Mouse (Mus musculus) spleen, adult 12 weeks (tissue): ENCODE results near the gene Olfr640.

ENCODE experiments used
- DNase-seq: peaks from one replicate; pipeline ENCODE4 v3.0.0; 2022; ENCODE audit warnings: low spot score

The Olfr640 gene

DNA sequence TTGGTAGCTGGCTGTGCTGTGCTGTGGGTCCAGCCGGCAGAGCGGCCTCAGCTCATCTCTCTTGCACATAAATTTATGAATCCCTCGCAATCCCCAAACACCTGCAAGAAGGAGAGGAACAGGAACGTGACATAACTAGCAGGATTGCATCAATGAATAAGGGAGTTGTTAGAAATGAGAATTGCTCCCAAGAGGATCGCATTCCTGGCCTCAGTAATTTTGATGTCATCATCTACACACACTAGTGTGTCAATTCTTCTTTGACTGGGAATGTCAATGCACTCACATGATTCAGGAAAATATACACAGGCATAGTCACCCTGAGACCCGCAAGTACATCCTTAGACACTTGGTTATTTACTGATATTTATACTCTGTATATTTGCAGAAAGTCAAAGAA is at the start of gene Olfr640:
Olfr640 (minus strand) TSS at position 101 of the 400 bp plus-strand sequence.
- DNase-seq, result no peak

DNA sequence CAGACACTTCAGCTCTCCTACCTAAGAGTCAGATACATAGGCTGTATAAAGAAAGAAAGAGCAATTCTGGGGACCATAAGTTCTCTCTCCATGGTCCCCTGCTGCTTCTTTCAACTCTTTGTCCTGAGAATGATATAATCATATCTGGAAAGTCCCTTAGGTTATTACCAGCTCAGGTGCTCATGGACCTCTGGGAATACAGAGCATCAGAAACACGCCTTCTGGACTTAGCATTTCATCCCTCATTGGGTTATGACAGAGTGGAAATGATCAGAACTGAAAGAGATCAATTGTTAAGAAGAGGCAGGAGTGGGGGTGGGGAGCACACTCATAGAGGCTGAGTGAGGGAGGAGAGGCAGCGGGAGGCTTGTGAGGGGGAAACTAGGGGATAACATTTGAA is 46.4 kb upstream of the Olfr640 start, which contains the start of gene Olfr644:
Olfr644 (minus strand) TSS at position 101 of the 400 bp plus-strand sequence.
- no peak for DNase-seq

DNA sequence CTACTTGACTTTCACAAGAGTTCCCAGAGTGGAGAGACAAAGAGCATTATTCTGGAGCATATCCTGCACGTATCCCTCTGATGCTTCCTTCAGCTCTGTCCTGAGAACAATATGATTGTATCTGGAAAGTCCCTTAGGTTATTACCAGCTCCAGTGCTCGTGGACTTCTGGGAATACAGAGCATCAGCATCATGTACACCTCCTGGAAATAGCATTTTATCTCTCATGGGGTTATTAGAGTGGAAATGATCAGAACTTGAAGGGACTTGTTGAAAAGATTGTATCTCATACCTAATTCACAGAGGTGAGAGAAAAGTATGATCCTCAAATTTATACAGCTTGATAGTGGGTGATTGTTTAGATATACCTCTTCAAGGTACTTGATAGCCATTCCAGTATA is 36.0 kb upstream of the Olfr640 start, which contains the start of gene 4930516K23Rik:
4930516K23Rik (minus strand) TSS at position 101 of the 400 bp plus-strand sequence.
- DNase-seq, result no peak

GRCm38 (mm10) chr7:104059215-104059614 is 33.8 kb upstream of the Olfr640 start:
- DNase-seq, result no peak

GRCm38 (mm10) chr7:104052566-104052965 is 27.2 kb upstream of the Olfr640 start, which contains the start of gene Olfr642:
Olfr642 (minus strand) TSS chr7:104052666.
- DNase-seq, result no peak

GRCm38 (mm10) chr7:104050745-104051144 is 25.4 kb upstream of the Olfr640 start:
- no peak for DNase-seq

DNA sequence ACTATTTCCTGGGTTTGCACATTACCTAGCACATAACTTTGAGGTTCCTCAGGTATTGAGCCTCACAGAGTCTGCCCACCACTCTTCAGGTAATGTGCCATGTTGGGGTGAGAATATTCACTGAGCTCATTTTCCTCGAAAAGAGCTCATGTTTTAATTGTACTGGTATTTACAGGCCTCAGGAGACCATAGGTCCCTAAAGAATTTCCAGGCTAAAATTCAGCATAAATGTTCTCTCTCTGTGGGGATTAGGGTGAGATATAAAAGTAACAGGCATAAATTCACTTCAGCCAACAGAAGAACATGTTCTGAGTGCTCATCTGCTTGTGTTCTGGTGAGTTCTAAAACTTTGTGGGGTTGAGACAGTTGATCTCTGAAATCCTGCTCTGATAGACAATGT is 9.8 kb upstream of the Olfr640 start, which contains the start of gene Olfr641:
Olfr641 (plus strand) TSS at position 301 of the 400 bp plus-strand sequence.
- DNase-seq, result no peak

DNA sequence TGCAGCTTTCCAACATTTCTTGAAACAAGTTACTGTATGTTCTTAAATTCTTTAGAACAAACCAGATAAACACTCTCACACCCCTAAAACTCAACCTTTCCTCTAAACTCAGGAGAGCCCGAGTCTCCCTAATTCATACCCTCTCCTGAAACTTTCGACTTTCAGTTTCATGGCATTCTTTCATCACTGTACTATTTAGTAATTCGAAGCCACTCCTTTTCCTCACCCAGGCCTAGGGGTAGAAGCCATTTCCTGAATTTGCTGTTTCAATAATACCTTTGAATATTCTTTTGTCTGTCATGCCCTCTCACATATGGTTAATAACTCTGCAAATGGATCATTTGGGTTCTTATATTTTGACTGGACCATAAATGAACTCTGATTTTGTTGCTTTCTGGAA is 1.6 kb upstream of the Olfr640 start:
- DNase-seq, result no peak

GRCm38 (mm10) chr7:104021651-104022050 is 3.7 kb downstream of the Olfr640 start:
- no peak for DNase-seq

GRCm38 (mm10) chr7:104018953-104019352 is 6.4 kb downstream of the Olfr640 start:
- DNase-seq, result no peak

GRCm38 (mm10) chr7:104017203-104017602 is 8.2 kb downstream of the Olfr640 start, which contains the start of gene Olfr639:
Olfr639 (minus strand) TSS chr7:104017303.
- DNase-seq, result no peak

GRCm38 (mm10) chr7:103999124-103999523 is 26.2 kb downstream of the Olfr640 start:
- DNase-seq, result no peak

GRCm38 (mm10) chr7:103998446-103998845 is 26.9 kb downstream of the Olfr640 start, which contains the start of gene Olfr638:
Olfr638 (plus strand) TSS chr7:103998746.
- no peak for DNase-seq

DNA sequence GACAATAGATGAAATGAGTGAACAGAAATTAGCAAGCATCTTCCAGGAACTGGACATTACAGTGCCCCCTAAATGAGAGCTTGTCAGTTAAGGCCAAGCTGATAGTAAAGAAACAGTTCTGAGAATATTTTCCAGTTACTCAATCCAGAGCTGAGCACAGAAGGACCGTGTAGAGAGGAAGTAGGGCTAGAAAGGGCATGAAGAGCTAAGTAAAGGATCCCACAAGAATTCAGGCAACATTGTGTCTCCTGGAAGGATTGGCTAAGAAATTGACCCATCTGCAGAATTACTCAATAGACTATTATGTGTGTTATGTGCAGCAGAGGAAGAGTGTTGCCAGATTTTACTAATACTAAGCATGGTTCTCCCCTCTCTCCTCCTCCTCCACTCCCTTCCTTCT is 53.6 kb downstream of the Olfr640 start:
- DNase-seq, result no peak

GRCm38 (mm10) chr7:103970852-103971251 is 54.5 kb downstream of the Olfr640 start, which contains the start of gene Olfr635:
Olfr635 (plus strand) TSS chr7:103971152.
- no peak for DNase-seq
